Comparison of ENCODE assay signal across 8 mouse cellular contexts in the genomic region with DNA sequence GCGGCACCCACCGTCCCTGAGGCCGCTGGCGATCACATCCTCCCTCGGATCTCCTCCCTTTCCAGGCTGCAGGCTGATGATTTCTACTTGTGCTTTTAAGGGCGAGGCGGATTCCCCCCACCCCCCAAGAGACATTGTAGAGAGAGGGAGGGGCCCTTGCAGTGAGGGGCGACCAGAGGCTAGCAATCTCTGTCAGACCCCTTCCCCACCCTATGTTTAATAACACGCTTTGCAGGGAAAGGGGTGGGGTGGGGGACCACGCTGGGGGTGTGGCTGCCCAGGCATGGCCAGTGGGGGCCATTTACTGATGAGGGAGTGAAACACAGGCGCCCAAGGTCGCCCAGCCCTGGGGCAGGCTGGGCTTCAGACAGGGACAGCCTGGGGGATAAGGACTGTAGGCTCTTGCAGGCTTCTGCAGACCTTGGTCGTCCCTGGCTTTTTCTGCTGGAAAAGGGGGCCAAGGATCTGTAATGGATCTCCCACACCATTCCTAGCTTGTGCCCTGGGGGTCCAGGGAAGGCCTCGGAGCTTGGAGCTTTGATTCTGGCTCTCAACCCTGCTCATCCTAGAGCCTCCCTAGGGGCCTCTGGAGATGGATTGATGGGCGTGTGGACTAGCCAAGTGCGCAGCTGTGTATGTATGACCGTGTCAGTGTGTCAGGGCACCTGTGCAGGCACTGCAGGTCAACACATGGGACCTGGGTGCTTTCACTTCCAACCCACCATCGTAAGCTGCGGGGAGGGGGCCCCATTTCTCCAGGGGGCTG. TPM values are rescaled to one million over a fixed set of nuclear protein-coding genes. Genes with fewer than 3 reads are reported as not detected.
DNase-seq lines count a peak whose midpoint lies in the region; ATAC-seq lines count a peak whose summit lies in the region.

No protein-coding gene starts in this region.

- no peaks in the 10 kb centered on the region for H3K9me3 ChIP-seq in lung, embryonic 15.5 days
- H3K9me3 ChIP-seq in intestine, embryonic 14.5 days (ENCODE audit: control insufficient read depth, low read length): no peaks in the 10 kb centered on the region
- H3K9me3 ChIP-seq in neural tube, embryonic 14.5 days (ENCODE audit: control insufficient read depth, low read length): no peaks in the 10 kb centered on the region

- peaks cover 44% of the 10 kb centered on the region for H3K27me3 ChIP-seq in lung, embryonic 15.5 days
- H3K27me3 ChIP-seq in intestine, embryonic 14.5 days (replicated peaks; ENCODE audit: control insufficient read depth, insufficient read depth, low read length): peaks cover 30% of the 10 kb centered on the region
- H3K27me3 ChIP-seq in neural tube, embryonic 14.5 days (ENCODE audit: control insufficient read depth, insufficient read depth, low read length): no peaks in the 10 kb centered on the region

- no peak for ATAC-seq in lung, embryonic 15.5 days (ENCODE audit: borderline replicate concordance, extremely low read depth, low FRiP score, low TSS enrichment)
- ATAC-seq in intestine, embryonic 14.5 days (replicated peaks; ENCODE audit: low FRiP score, low TSS enrichment, low read depth): 0 out of 2 replicates have a peak, but pooled peaks have one; percentile 14
- ATAC-seq in neural tube, embryonic 14.5 days (ENCODE audit: low read depth): peak; percentile 24

- 21% methylated on average over 18 of the region's 19 CpGs for WGBS in lung, embryonic 15.5 days
- WGBS in intestine, embryonic 14.5 days: 20% methylated on average over 19 of the region's 19 CpGs
- 9% methylated on average over 19 of the region's 19 CpGs for WGBS in neural tube, embryonic 14.5 days

- peak overlapping the region; percentile 100 for H3K4me2 ChIP-seq in lung, embryonic 15.5 days
- H3K4me2 ChIP-seq in intestine, embryonic 14.5 days (ENCODE audit: low read length): peak overlapping the region; percentile 99
- H3K4me2 ChIP-seq in neural tube, embryonic 14.5 days (ENCODE audit: low read depth, low read length): peak overlapping the region; percentile 69

- peak overlapping the region; percentile 57; the same call in 1 of the 2 replicates for H3K9ac ChIP-seq in lung, embryonic 15.5 days
- H3K9ac ChIP-seq in intestine, embryonic 14.5 days (ENCODE audit: low read length): peak overlapping the region; percentile 60
- H3K9ac ChIP-seq in neural tube, embryonic 14.5 days (replicated peaks; ENCODE audit: low read depth, low read length): peak overlapping the region; percentile 84

- H3K4me1 ChIP-seq in lung, embryonic 15.5 days: peaks cover 13% of the 10 kb centered on the region
- H3K4me1 ChIP-seq in intestine, embryonic 14.5 days (replicated peaks; ENCODE audit: control insufficient read depth, insufficient read depth, low read length): peaks cover 8% of the 10 kb centered on the region; the same call in 1 of the 2 replicates
- H3K4me1 ChIP-seq in neural tube, embryonic 14.5 days (ENCODE audit: control insufficient read depth, insufficient read depth, low read length): peaks cover 28% of the 10 kb centered on the region

- peak; percentile 34 for DNase-seq in cerebellum, adult 11 months
- no peak for DNase-seq in cerebellum, adult 9-11 months
- DNase-seq in lung, postnatal 10 days: no peak
- no peak for DNase-seq in intestine, embryonic 14.5 days (ENCODE audit: low spot score)
- DNase-seq in Muller cell, postnatal 12 days (ENCODE audit: inconsistent ontology term): no peak
- no peak for DNase-seq in kidney, postnatal 14 days

- peak overlapping the region; percentile 54 for H3K4me3 ChIP-seq in lung, embryonic 15.5 days
- H3K4me3 ChIP-seq in intestine, embryonic 14.5 days (ENCODE audit: low read depth, low read length): peak overlapping the region; percentile 71
- H3K4me3 ChIP-seq in neural tube, embryonic 14.5 days (ENCODE audit: low read depth, low read length): peak overlapping the region; percentile 70

- H3K36me3 ChIP-seq in lung, embryonic 15.5 days: no peaks in the 10 kb centered on the region
- no peaks in the 10 kb centered on the region for H3K36me3 ChIP-seq in intestine, embryonic 14.5 days (ENCODE audit: control insufficient read depth, insufficient read depth, low read length)
- no peaks in the 10 kb centered on the region for H3K36me3 ChIP-seq in neural tube, embryonic 14.5 days (ENCODE audit: control insufficient read depth, insufficient read depth, low read length)

- H3K27ac ChIP-seq in lung, embryonic 15.5 days: no peak overlapping the region
- H3K27ac ChIP-seq in intestine, embryonic 14.5 days (ENCODE audit: low read depth): no peak overlapping the region
- peak overlapping the region; percentile 96 for H3K27ac ChIP-seq in neural tube, embryonic 14.5 days (ENCODE audit: low read depth, low read length)

RNA-seq across cellular contexts. Expression of gene Caskin1, which starts 1.0 kb away (rescaled TPM):
- polyA plus RNA-seq in lung, embryonic 15.5 days (2015; fragmentation: Nextera tagmentation; extraction: Ambion mirVana): 0.97 and 1.0 TPM in 2 replicates
- 2.1 and 2.8 TPM in 2 replicates for polyA plus RNA-seq in intestine, embryonic 14.5 days (2014; fragmentation: Nextera tagmentation; extraction: Ambion mirVana)
- 44.9 and 52.2 TPM in 2 replicates for polyA plus RNA-seq in neural tube, embryonic 14.5 days (2014; fragmentation: Nextera tagmentation; extraction: Ambion mirVana)

RNA-seq across cellular contexts. Expression of gene Mlst8, which starts 10.6 kb away (rescaled TPM):
- polyA plus RNA-seq in lung, embryonic 15.5 days (2015; fragmentation: Nextera tagmentation; extraction: Ambion mirVana): 31.6 and 34.5 TPM in 2 replicates
- polyA plus RNA-seq in intestine, embryonic 14.5 days (2014; fragmentation: Nextera tagmentation; extraction: Ambion mirVana): 32.3 and 32.7 TPM in 2 replicates
- polyA plus RNA-seq in neural tube, embryonic 14.5 days (2014; fragmentation: Nextera tagmentation; extraction: Ambion mirVana): 36.2 and 38.0 TPM in 2 replicates

RNA-seq across cellular contexts. Expression of gene Bricd5, which starts 15.8 kb away (rescaled TPM):
- not detected in 2 replicates for polyA plus RNA-seq in lung, embryonic 15.5 days (2015; fragmentation: Nextera tagmentation; extraction: Ambion mirVana)
- 0.50 and 0.53 TPM in 2 replicates for polyA plus RNA-seq in intestine, embryonic 14.5 days (2014; fragmentation: Nextera tagmentation; extraction: Ambion mirVana)
- polyA plus RNA-seq in neural tube, embryonic 14.5 days (2014; fragmentation: Nextera tagmentation; extraction: Ambion mirVana): 0.68 TPM in 1 of 2 replicates, not detected in the other

RNA-seq across cellular contexts. Expression of gene Pgp, which starts 19.3 kb away (rescaled TPM):
- polyA plus RNA-seq in lung, embryonic 15.5 days (2015; fragmentation: Nextera tagmentation; extraction: Ambion mirVana): 56.2 and 57.4 TPM in 2 replicates
- polyA plus RNA-seq in intestine, embryonic 14.5 days (2014; fragmentation: Nextera tagmentation; extraction: Ambion mirVana): 73.1 and 81.0 TPM in 2 replicates
- polyA plus RNA-seq in neural tube, embryonic 14.5 days (2014; fragmentation: Nextera tagmentation; extraction: Ambion mirVana): 73.3 and 75.4 TPM in 2 replicates

RNA-seq across cellular contexts. Expression of gene E4f1, which starts 19.3 kb away (rescaled TPM):
- polyA plus RNA-seq in lung, embryonic 15.5 days (2015; fragmentation: Nextera tagmentation; extraction: Ambion mirVana): 26.0 and 35.4 TPM in 2 replicates
- polyA plus RNA-seq in intestine, embryonic 14.5 days (2014; fragmentation: Nextera tagmentation; extraction: Ambion mirVana): 23.2 and 23.8 TPM in 2 replicates
- 34.6 and 36.9 TPM in 2 replicates for polyA plus RNA-seq in neural tube, embryonic 14.5 days (2014; fragmentation: Nextera tagmentation; extraction: Ambion mirVana)

Comparison
In these comparisons a context has a peak if more than half of its experiments do, and no peak if none do; other contexts are left out.
1. RNA of gene Caskin1, which starts 1.0 kb away (polyA plus RNA-seq): 44.9 to 52.2 TPM in neural tube, embryonic 14.5 days; 2.1 to 2.8 TPM in intestine, embryonic 14.5 days and 0.97 to 1.0 TPM in lung, embryonic 15.5 days; every median in the first group is over 10 times any median in the second.
2. Peak in every context shown above with its lines, with median percentiles within 50 percentile points of each other: H3K4me2 ChIP-seq, H3K4me3 ChIP-seq and H3K9ac ChIP-seq.